Mouse (Mus musculus): ENCODE measurements around the gene Slc7a5. TPM values are rescaled to one million over a fixed set of nuclear protein-coding genes. Genes with fewer than 3 reads are reported as not detected.

The Slc7a5 gene
- total RNA-seq (2014; fragmentation: Nextera tagmentation) (88.8 and 141 TPM in 2 replicates), total RNA-seq (2017) (32.5 and 32.6 TPM in 2 replicates), polyA plus RNA-seq (2012) (92.9 and 127 TPM in 2 replicates)

GRCm38 (mm10) chr8:121907587-121908248 lies at the start of gene Slc7a5:
Gene Slc7a5, minus strand, starts transcription at chr8:121907694.
- Histone ChIP-seq H3K27me3 (ENCODE audit: insufficient read depth, low read length) (no peaks in the 10 kb centered on the region), H3K9me3 (replicated peaks) (no peaks in the 10 kb centered on the region), H3K4me3 (ENCODE audit: low read depth, low read length) (peak within 1 kb of the TSS; percentile 100), H3K4me1 (ENCODE audit: insufficient read depth, low read depth, low read length) (peaks cover 78% of the 10 kb centered on the region), H3K36me3 (replicated peaks) (peaks cover 37% of the 10 kb centered on the region)
- DNase-seq (ENCODE audit: low spot score) (peak; percentile 92), ATAC-seq (ENCODE audit: extremely low read depth, insufficient number of reproducible peaks, low FRiP score, poor library complexity, severe bottlenecking) (peak; percentile 69)
- no peak for TF ChIP-seq CTCF (IDR thresholded peaks at IDR 0.05; ENCODE audit: low read depth, low read length)
- no peak for TF ChIP-seq GATA1 (IDR thresholded peaks at IDR 0.05; ENCODE audit: borderline replicate concordance, low read length)
- TF ChIP-seq GATA2 (IDR thresholded peaks at IDR 0.05; ENCODE audit: borderline replicate concordance, low read depth, low read length) = no peak
- no peak for TF ChIP-seq POLR2AphosphoS5 (IDR thresholded peaks at IDR 0.05; ENCODE audit: insufficient replicate concordance, low read depth, low read length)
- no peak; the same call in 1 of the 2 replicates for TF ChIP-seq TAL1 (conservative IDR thresholded peaks at IDR 0.05; ENCODE audit: low read depth, low read length)

- no peaks in the 10 kb centered on the region for H3K9me3 ChIP-seq (replicated peaks)
- DNase-seq (ENCODE audit: low spot score) = peak; percentile 66
- H3K4me3 ChIP-seq (ENCODE audit: low read depth, low read length) = peak overlapping the region; percentile 22; the same call in 1 of the 2 replicates
- peak; percentile 87 for ATAC-seq (ENCODE audit: extremely low read depth, insufficient number of reproducible peaks, low FRiP score, poor library complexity, severe bottlenecking)
- no peak for TF ChIP-seq GATA2 (IDR thresholded peaks at IDR 0.05; ENCODE audit: borderline replicate concordance, low read depth, low read length)
- TF ChIP-seq TAL1 (conservative IDR thresholded peaks at IDR 0.05; ENCODE audit: low read depth, low read length) = peak; percentile 89
- peak; percentile 53; the same call in 1 of the 2 replicates for TF ChIP-seq POLR2AphosphoS5 (IDR thresholded peaks at IDR 0.05; ENCODE audit: insufficient replicate concordance, low read depth, low read length)
- no peaks in the 10 kb centered on the region for H3K27me3 ChIP-seq (ENCODE audit: insufficient read depth, low read length)
- H3K36me3 ChIP-seq (replicated peaks) = peaks cover 63% of the 10 kb centered on the region
- H3K4me1 ChIP-seq (ENCODE audit: insufficient read depth, low read depth, low read length) = peaks cover 82% of the 10 kb centered on the region
Measured at GRCm38 (mm10) chr8:121955825-121956500, 48.5 kb upstream of the Slc7a5 start.

- DNase-seq (ENCODE audit: low spot score) = no peak
- peaks cover 74% of the 10 kb centered on the region for H3K4me1 ChIP-seq (ENCODE audit: insufficient read depth, low read depth, low read length)
- TF ChIP-seq GATA1 (IDR thresholded peaks at IDR 0.05; ENCODE audit: borderline replicate concordance, low read length) = no peak
- no peak for TF ChIP-seq GATA2 (IDR thresholded peaks at IDR 0.05; ENCODE audit: borderline replicate concordance, low read depth, low read length)
- TF ChIP-seq POLR2AphosphoS5 (IDR thresholded peaks at IDR 0.05; ENCODE audit: insufficient replicate concordance, low read depth, low read length) = no peak
- no peak for TF ChIP-seq CTCF (IDR thresholded peaks at IDR 0.05; ENCODE audit: low read depth, low read length)
- TF ChIP-seq TAL1 (conservative IDR thresholded peaks at IDR 0.05; ENCODE audit: low read depth, low read length) = no peak
- no peaks in the 10 kb centered on the region for H3K9me3 ChIP-seq (replicated peaks)
- no peaks in the 10 kb centered on the region for H3K27me3 ChIP-seq (ENCODE audit: insufficient read depth, low read length)
- peaks cover 55% of the 10 kb centered on the region for H3K36me3 ChIP-seq (replicated peaks)
- peak overlapping the region; percentile 64; the same call in 1 of the 2 replicates for H3K4me3 ChIP-seq (ENCODE audit: low read depth, low read length)
- ATAC-seq (ENCODE audit: extremely low read depth, insufficient number of reproducible peaks, low FRiP score, poor library complexity, severe bottlenecking) = no peak
Measured at GRCm38 (mm10) chr8:121954981-121955555, 47.6 kb upstream of the Slc7a5 start.

DNA sequence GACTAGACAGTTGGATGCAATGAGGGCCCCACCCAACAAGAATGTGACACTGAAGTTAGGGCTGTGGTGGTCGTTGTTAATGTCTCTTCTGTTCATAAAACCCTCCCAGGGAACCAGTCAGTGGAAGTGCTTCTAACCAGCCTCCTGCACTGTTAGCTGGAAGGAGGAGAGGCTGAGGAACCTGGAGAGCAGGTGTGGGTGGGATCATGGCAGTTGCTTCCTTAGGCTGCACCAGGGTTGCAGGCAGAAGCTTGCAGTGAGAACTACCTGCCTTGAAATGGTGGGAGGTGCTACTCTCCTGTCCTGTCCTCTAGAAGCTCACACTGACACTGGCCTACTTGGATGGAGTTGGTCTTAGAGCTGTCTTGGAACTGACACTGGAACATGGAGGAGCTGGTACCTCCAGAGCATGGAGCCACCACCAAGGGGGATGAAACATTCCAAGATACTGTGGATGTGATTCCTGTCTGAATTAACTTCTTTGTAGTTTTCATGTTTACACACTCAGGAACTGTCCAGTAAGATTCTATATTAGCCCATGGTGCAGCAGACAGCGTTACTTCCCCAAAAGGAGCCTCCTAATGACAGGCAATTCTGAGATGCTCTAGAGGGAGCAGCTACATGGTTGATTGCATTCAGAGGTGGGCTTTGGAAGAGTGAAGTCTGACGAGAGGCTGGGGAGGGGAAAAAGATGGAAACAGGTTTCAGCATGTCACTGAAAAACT lies 46.5 kb upstream of the Slc7a5 start:
- peaks cover 52% of the 10 kb centered on the region for H3K36me3 ChIP-seq (replicated peaks)
- peak overlapping the region; percentile 64; the same call in 1 of the 2 replicates for H3K4me3 ChIP-seq (ENCODE audit: low read depth, low read length)
- no peaks in the 10 kb centered on the region for H3K9me3 ChIP-seq (replicated peaks)
- TF ChIP-seq GATA1 (IDR thresholded peaks at IDR 0.05; ENCODE audit: borderline replicate concordance, low read length) = no peak
- TF ChIP-seq POLR2AphosphoS5 (IDR thresholded peaks at IDR 0.05; ENCODE audit: insufficient replicate concordance, low read depth, low read length) = peak; percentile 27; the same call in 1 of the 2 replicates
- TF ChIP-seq TAL1 (conservative IDR thresholded peaks at IDR 0.05; ENCODE audit: low read depth, low read length) = no peak
- H3K4me1 ChIP-seq (ENCODE audit: insufficient read depth, low read depth, low read length) = peaks cover 80% of the 10 kb centered on the region
- DNase-seq (ENCODE audit: low spot score) = peak; percentile 38
- H3K27me3 ChIP-seq (ENCODE audit: insufficient read depth, low read length) = no peaks in the 10 kb centered on the region
- ATAC-seq (ENCODE audit: extremely low read depth, insufficient number of reproducible peaks, low FRiP score, poor library complexity, severe bottlenecking) = no peak

- peaks cover 84% of the 10 kb centered on the region for H3K4me1 ChIP-seq (ENCODE audit: insufficient read depth, low read depth, low read length)
- peaks cover 44% of the 10 kb centered on the region for H3K36me3 ChIP-seq (replicated peaks)
- H3K27me3 ChIP-seq (ENCODE audit: insufficient read depth, low read length) = no peaks in the 10 kb centered on the region
- no peak for TF ChIP-seq GATA1 (IDR thresholded peaks at IDR 0.05; ENCODE audit: borderline replicate concordance, low read length)
- TF ChIP-seq TAL1 (conservative IDR thresholded peaks at IDR 0.05; ENCODE audit: low read depth, low read length) = no peak
- TF ChIP-seq GATA2 (IDR thresholded peaks at IDR 0.05; ENCODE audit: borderline replicate concordance, low read depth, low read length) = no peak
- no peak for TF ChIP-seq CTCF (IDR thresholded peaks at IDR 0.05; ENCODE audit: low read depth, low read length)
- no peak for TF ChIP-seq POLR2AphosphoS5 (IDR thresholded peaks at IDR 0.05; ENCODE audit: insufficient replicate concordance, low read depth, low read length)
- DNase-seq (ENCODE audit: low spot score) (no peak), ATAC-seq (ENCODE audit: extremely low read depth, insufficient number of reproducible peaks, low FRiP score, poor library complexity, severe bottlenecking) (no peak)
- no peaks in the 10 kb centered on the region for H3K9me3 ChIP-seq (replicated peaks)
- H3K4me3 ChIP-seq (ENCODE audit: low read depth, low read length) = peak overlapping the region; percentile 63; the same call in 1 of the 2 replicates
Measured at GRCm38 (mm10) chr8:121952800-121953199, 45.3 kb upstream of the Slc7a5 start.

Measured in G1E (cell line).